Mouse (Mus musculus) kidney, adult 2 months (tissue): ENCODE measurements around the gene Itgav. TPM values are rescaled to one million over a fixed set of nuclear protein-coding genes. Genes with fewer than 3 reads are reported as not detected.

Experiments
- DNase-seq: peaks from one replicate; pipeline ENCODE4 v3.0.0; 2021
- H3K27ac ChIP-seq: fragments of 200-500 bp; 2 replicates; pipeline ENCODE4 v1.5.1; 2012; ENCODE audit warnings: low read depth, low read length, control low read depth, inconsistent platforms; ENCODE audit not compliant: insufficient read depth
- H3K27me3 ChIP-seq: fragments of 200-500 bp; replicated peaks from 2 replicates; pipeline ENCODE4 v1.6.1; 2012; ENCODE audit warnings: mild to moderate bottlenecking, moderate library complexity, low read length, inconsistent platforms; ENCODE audit not compliant: control insufficient read depth, insufficient read depth
- H3K36me3 ChIP-seq: fragments of 200-500 bp; 2 replicates; pipeline ENCODE4 v1.6.1; 2012; ENCODE audit warnings: mild to moderate bottlenecking, moderate library complexity, low read length, inconsistent platforms; ENCODE audit not compliant: control insufficient read depth, insufficient read depth
- H3K4me1 ChIP-seq: fragments of 200-500 bp; 2 replicates; pipeline ENCODE4 v1.6.1; 2011; ENCODE audit warnings: low read length; ENCODE audit not compliant: control insufficient read depth, insufficient read depth
- H3K4me3 ChIP-seq: fragments of 200-500 bp; 2 replicates; pipeline ENCODE4 v1.5.1; 2011; ENCODE audit warnings: mild to moderate bottlenecking, low read depth, low read length, control low read depth; ENCODE audit not compliant: insufficient read depth
- CTCF ChIP-seq: fragments of 200-500 bp; conservative IDR thresholded peaks from 2 replicates; pipeline ENCODE4 v1.5.1; 2011; ENCODE audit warnings: low read depth, mild to moderate bottlenecking, control low read depth, low read length, moderate library complexity, mixed read lengths; ENCODE audit not compliant: insufficient read depth, insufficient read length
- POLR2A ChIP-seq: fragments of 200-500 bp; IDR thresholded peaks from one replicate; pipeline ENCODE4 v1.6.1; 2011; ENCODE audit warnings: low read depth, low read length, control low read depth
- WGBS: fragments of 180-500 bp; shearing (Covaris S2); methylation state at CpG from one replicate; pipeline ENCODE4 v1.1.7; 2018; 5-methylcytosine and 5-hydroxymethylcytosine counted together
- polyA plus RNA-seq: library from polyadenylated mRNA; depleted of rRNA; stranded (reverse); fragments of >200 nt; gene quantifications from 2 replicates; pipeline ENCODE4 v1.2.3, GENCODE M21; 2012

Itgav gene
- polyA plus RNA-seq, 1 experiment, result 75.9 TPM

DNA sequence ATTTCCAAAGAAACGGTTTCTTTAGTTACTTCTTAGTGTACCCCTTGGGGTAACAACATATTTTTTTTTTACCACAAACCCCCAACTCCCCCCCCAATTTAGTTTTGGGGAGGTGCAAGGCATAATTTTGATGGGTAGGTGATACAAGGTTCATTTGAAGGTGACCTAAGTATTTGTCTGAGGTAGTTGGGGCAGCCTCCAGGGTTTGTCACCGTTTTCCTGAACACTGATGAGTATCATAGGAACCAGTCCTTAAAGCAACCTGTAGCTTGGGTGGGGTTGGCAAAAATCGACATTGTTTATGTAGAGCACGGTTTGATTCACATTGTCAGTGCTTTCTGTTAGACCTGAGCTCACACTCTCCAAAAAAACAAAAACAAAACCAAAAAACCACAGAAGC lies 1.6 kb downstream of the Itgav start:
- 41% methylated on average over 4 of the region's 4 CpGs for WGBS
- Histone ChIP-seq H3K36me3 (no peaks in the 10 kb centered on the region; the same call in 1 of the 2 replicates), H3K4me1 (peaks cover 17% of the 10 kb centered on the region), H3K27me3 (no peaks in the 10 kb centered on the region), H3K27ac (no peak overlapping the region; the same call in 1 of the 2 replicates), H3K4me3 (peak overlapping the region; percentile 93; the same call in 1 of the 2 replicates)
- TF ChIP-seq CTCF, result no peak
- TF ChIP-seq POLR2A, result no peak
- DNase-seq, result no peak

DNA sequence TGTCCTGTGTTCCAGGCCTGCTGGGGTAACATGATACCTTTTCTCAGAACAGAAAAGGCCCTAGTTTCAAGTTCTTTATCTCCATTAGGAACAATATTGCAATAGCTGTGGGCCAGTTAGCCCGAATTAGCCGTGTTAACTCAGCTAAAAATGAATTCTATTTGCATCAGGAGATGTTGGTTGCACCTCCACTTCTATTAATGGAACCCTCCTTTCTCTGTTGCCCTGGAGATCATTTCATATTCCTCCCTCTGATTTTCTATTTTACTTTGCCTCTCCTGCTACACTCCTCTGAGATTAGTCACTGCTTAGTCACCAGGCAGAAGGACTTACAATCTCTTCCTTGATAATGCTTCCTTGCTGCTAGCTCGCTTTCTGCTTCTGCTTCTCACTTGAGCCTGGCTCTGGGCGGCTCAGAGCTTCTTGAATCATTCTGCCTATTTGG lies 4.1 kb downstream of the Itgav start:
- H3K27me3 ChIP-seq, result no peaks in the 10 kb centered on the region
- H3K36me3 ChIP-seq, result no peaks in the 10 kb centered on the region; the same call in 1 of the 2 replicates
- 61% methylated on average over 4 of the region's 4 CpGs for WGBS
- no peak for DNase-seq
- H3K4me1 ChIP-seq, result peaks cover 8% of the 10 kb centered on the region
- TF ChIP-seq POLR2A, result no peak
- TF ChIP-seq CTCF, result no peak
- no peak overlapping the region for H3K4me3 ChIP-seq
- H3K27ac ChIP-seq, result no peak overlapping the region

- H3K4me1 ChIP-seq, result peaks cover 5% of the 10 kb centered on the region
- peak; percentile 82 for DNase-seq
- 41% methylated on average over 5 of the region's 5 CpGs for WGBS
- no peak overlapping the region for H3K27ac ChIP-seq
- TF ChIP-seq CTCF (no peak), POLR2A (no peak)
- no peak overlapping the region for H3K4me3 ChIP-seq
- H3K27me3 ChIP-seq, result no peaks in the 10 kb centered on the region
- H3K36me3 ChIP-seq, result no peaks in the 10 kb centered on the region; the same call in 1 of the 2 replicates
These were observed 5.1 kb downstream of the Itgav start for GRCm38 (mm10) chr2:83729339-83729738.

- Histone ChIP-seq H3K27ac (no peak overlapping the region), H3K27me3 (no peaks in the 10 kb centered on the region), H3K4me1 (no peaks in the 10 kb centered on the region; the same call in 1 of the 2 replicates), H3K36me3 (no peaks in the 10 kb centered on the region; the same call in 1 of the 2 replicates), H3K4me3 (no peak overlapping the region)
- TF ChIP-seq POLR2A, result no peak
- no peak for TF ChIP-seq CTCF
- DNase-seq, result no peak
- 86% methylated on average over 4 of the region's 4 CpGs for WGBS
These were observed 8.7 kb downstream of the Itgav start for GRCm38 (mm10) chr2:83732896-83733295.

- Histone ChIP-seq H3K4me1 (no peaks in the 10 kb centered on the region; the same call in 1 of the 2 replicates), H3K4me3 (no peak overlapping the region), H3K27me3 (no peaks in the 10 kb centered on the region), H3K36me3 (peaks cover 3% of the 10 kb centered on the region; the same call in 1 of the 2 replicates), H3K27ac (no peak overlapping the region)
- TF ChIP-seq POLR2A (no peak), CTCF (no peak)
- 75% methylated on average over 13 of the region's 13 CpGs for WGBS
- no peak for DNase-seq
These were observed 9.8 kb downstream of the Itgav start for GRCm38 (mm10) chr2:83733981-83734393.

DNA sequence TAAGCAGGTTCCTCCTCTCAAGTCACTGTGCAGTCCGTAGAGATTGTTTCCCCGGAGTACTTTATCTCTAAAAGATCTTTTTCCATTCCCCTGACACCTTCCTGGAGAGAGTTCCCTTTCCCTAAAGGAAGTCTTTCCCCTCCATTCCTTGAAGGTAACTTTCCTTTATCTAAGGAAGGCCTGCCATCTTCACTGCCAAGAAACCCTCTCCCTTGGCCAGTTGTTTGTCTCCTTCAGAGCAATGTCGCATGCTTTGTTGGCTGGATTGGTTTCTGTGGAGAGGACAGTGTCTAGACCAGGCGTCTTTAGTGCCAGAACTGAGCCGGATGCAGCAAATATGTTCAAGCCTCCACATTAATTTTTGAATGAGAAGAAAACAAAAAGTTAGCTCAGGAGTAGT lies 11.1 kb downstream of the Itgav start:
- WGBS, result 54% methylated on average over 5 of the region's 5 CpGs
- Histone ChIP-seq H3K4me1 (peaks cover 4% of the 10 kb centered on the region), H3K27ac (no peak overlapping the region), H3K4me3 (no peak overlapping the region), H3K27me3 (no peaks in the 10 kb centered on the region; the same call in 1 of the 2 replicates), H3K36me3 (peaks cover 3% of the 10 kb centered on the region; the same call in 1 of the 2 replicates)
- no peak for DNase-seq
- TF ChIP-seq CTCF (no peak), POLR2A (no peak)

DNA sequence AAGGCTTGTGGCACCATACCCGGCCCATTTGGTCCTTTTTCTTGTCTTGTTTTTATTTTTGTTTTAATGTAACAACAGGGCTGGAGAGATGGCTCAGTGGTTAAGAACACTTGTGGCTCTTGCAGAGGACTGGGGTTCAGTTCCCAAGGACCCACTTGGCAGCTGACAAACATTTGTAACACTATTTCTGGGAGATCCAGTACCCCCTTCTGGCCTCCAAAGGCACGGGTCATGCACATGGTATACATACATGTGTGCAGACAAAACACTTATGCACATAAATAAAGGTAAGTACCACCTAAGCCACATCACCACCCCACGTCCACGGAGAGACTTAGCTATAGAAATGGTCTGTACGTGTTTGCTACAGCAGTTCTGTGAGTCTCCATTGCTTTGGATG lies 12.6 kb downstream of the Itgav start:
- TF ChIP-seq POLR2A (no peak), CTCF (no peak)
- no peaks in the 10 kb centered on the region; the same call in 1 of the 2 replicates for H3K27me3 ChIP-seq
- H3K27ac ChIP-seq, result no peak overlapping the region
- H3K36me3 ChIP-seq, result peaks cover 3% of the 10 kb centered on the region; the same call in 1 of the 2 replicates
- no peak overlapping the region for H3K4me3 ChIP-seq
- no peak for DNase-seq
- 91% methylated on average over 5 of the region's 5 CpGs for WGBS
- peaks cover 9% of the 10 kb centered on the region for H3K4me1 ChIP-seq

GRCm38 (mm10) chr2:83738586-83739251 lies 14.5 kb downstream of the Itgav start:
- 73% methylated on average over 14 of the region's 14 CpGs for WGBS
- Histone ChIP-seq H3K27ac (no peak overlapping the region), H3K27me3 (no peaks in the 10 kb centered on the region; the same call in 1 of the 2 replicates)

More at GRCm38 (mm10) chr2:83738586-83739251, 14.5 kb downstream of the Itgav start:
- TF ChIP-seq POLR2A (no peak), CTCF (no peak)
- Histone ChIP-seq H3K4me1 (peaks cover 9% of the 10 kb centered on the region), H3K4me3 (no peak overlapping the region), H3K36me3 (peaks cover 3% of the 10 kb centered on the region; the same call in 1 of the 2 replicates)
- no peak for DNase-seq
